In the genomic region with DNA sequence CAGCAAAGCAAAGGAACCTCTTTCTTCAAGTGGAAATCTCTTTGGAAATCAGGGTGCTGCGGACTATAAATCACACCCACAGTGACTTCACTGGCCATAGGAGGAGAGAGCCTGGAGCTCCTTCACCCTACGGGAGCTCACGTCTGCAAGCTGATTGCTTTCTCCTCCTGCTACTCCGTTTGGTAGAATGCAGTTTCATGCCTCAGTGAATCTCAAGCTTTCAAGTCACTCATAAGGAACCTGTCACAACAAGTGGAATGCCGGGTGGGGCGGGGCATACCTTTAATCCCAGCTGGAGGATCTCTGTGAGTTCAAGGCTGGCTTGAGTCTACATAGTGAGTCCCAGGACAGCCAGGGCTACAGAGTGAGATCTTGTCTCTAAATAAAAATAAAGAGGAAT, we compare ENCODE assay signal across 24 mouse cellular contexts. TPM values are rescaled to one million over a fixed set of nuclear protein-coding genes. Genes with fewer than 3 reads are reported as not detected.
DNase-seq lines count a peak whose midpoint lies in the region; ATAC-seq lines count a peak whose summit lies in the region.
"Had no signal": no experiment of that assay in that cellular context is flagged by ENCODE, and none has a peak within 500 bp of the region (broad histone marks: within the 10 kb centered on the region; RNA-seq: fewer than 3 reads in every experiment).

No protein-coding gene starts in this region.

- peak; percentile 23 for DNase-seq in midbrain, embryonic 11.5 days (ENCODE audit: low spot score, missing footprints)
- peak; percentile 63 to 66 for DNase-seq in kidney, postnatal 25 days
- no peak for DNase-seq in T-cell, adult 2 months (ENCODE audit: low spot score)
- DNase-seq in layer of hippocampus, adult 11-12 months (ENCODE audit: low spot score) = no peak
- DNase-seq in frontal cortex, adult 2 months (ENCODE audit: extremely low spot score in 1 of 2, low spot score in 1 of 2) = no peak
- no peak for DNase-seq in thymus, adult 18-20 months
- DNase-seq: adrenal gland, postnatal 10 days; cerebellum, adult 8-10 months; forebrain, postnatal 0 days; lung, postnatal 4 days; thymus, adult 2 months; thymus, postnatal 4 days had no signal

- ATAC-seq in midbrain, embryonic 11.5 days (ENCODE audit: low FRiP score) = no peak
- no peak for ATAC-seq in midbrain, embryonic 16.5 days
- peak; percentile 47; the same call in 1 of the 2 replicates for ATAC-seq in kidney, embryonic 14.5 days (ENCODE audit: low FRiP score, low TSS enrichment)
- ATAC-seq: activated CD4-positive, CD25-positive, alpha-beta regulatory T cell, adult 4 months; forebrain, postnatal 0 days; hindbrain, embryonic 16.5 days; intestine, embryonic 15.5 days had no signal

- H3K36me3 ChIP-seq in midbrain, embryonic 11.5 days (ENCODE audit: control insufficient read depth, insufficient read depth, low read length) = peaks cover 11% of the 10 kb centered on the region
- peaks cover 5% of the 10 kb centered on the region; the same call in 1 of the 2 replicates for H3K36me3 ChIP-seq in midbrain, embryonic 16.5 days (ENCODE audit: control insufficient read depth, insufficient read depth, low read length)
- H3K36me3 ChIP-seq in kidney, embryonic 14.5 days (ENCODE audit: control insufficient read depth, insufficient read depth, low read length) = peaks cover 9% of the 10 kb centered on the region; the same call in 1 of the 2 replicates

- H3K4me3 ChIP-seq in midbrain, embryonic 11.5 days (ENCODE audit: low read depth, low read length) = no peak overlapping the region
- H3K4me3 ChIP-seq in midbrain, embryonic 16.5 days (ENCODE audit: low read depth, low read length) = no peak overlapping the region
- no peak overlapping the region for H3K4me3 ChIP-seq in kidney, embryonic 14.5 days (ENCODE audit: low read length)
- H3K4me3 ChIP-seq: forebrain, embryonic 10.5 days; heart, embryonic 10.5 days; intestine, embryonic 15.5 days; limb, embryonic 13.5 days; lung, embryonic 15.5 days; midbrain, embryonic 10.5 days; neural tube, embryonic 15.5 days had no signal

- no peak overlapping the region for H3K4me2 ChIP-seq in midbrain, embryonic 11.5 days
- H3K4me2 ChIP-seq in midbrain, embryonic 16.5 days (ENCODE audit: low read length) = no peak overlapping the region
- H3K4me2 ChIP-seq in kidney, embryonic 14.5 days (replicated peaks; ENCODE audit: low read depth, low read length) = no peak overlapping the region
- H3K4me2 ChIP-seq: intestine, embryonic 15.5 days; lung, embryonic 15.5 days; neural tube, embryonic 15.5 days had no signal

- no peak overlapping the region for H3K27ac ChIP-seq in midbrain, embryonic 11.5 days (ENCODE audit: low read depth, low read length)
- no peak overlapping the region for H3K27ac ChIP-seq in midbrain, embryonic 16.5 days (ENCODE audit: low read length)
- peak overlapping the region; percentile 81 for H3K27ac ChIP-seq in kidney, embryonic 14.5 days (ENCODE audit: low read depth, low read length)
- H3K27ac ChIP-seq: forebrain, embryonic 10.5 days; heart, embryonic 10.5 days; intestine, embryonic 15.5 days; limb, embryonic 13.5 days; liver, embryonic 14.5 days; lung, embryonic 15.5 days; midbrain, embryonic 10.5 days; neural tube, embryonic 15.5 days had no signal

- no peaks in the 10 kb centered on the region for H3K9me3 ChIP-seq in midbrain, embryonic 11.5 days (ENCODE audit: control insufficient read depth, low read length)
- H3K9me3 ChIP-seq in midbrain, embryonic 16.5 days (replicated peaks; ENCODE audit: control insufficient read depth, low read length, poor library complexity, severe bottlenecking) = no peaks in the 10 kb centered on the region
- no peaks in the 10 kb centered on the region for H3K9me3 ChIP-seq in kidney, embryonic 14.5 days (ENCODE audit: control insufficient read depth, low read length)
- H3K9me3 ChIP-seq: forebrain, embryonic 10.5 days; heart, embryonic 10.5 days; intestine, embryonic 15.5 days; limb, embryonic 13.5 days; lung, embryonic 15.5 days; midbrain, embryonic 10.5 days; neural tube, embryonic 15.5 days had no signal

- no peak overlapping the region for H3K9ac ChIP-seq in midbrain, embryonic 11.5 days (ENCODE audit: low read length)
- no peak overlapping the region for H3K9ac ChIP-seq in midbrain, embryonic 16.5 days (ENCODE audit: low read depth, low read length)
- no peak overlapping the region for H3K9ac ChIP-seq in kidney, embryonic 14.5 days (ENCODE audit: low read depth, low read length)
- H3K9ac ChIP-seq: forebrain, postnatal 0 days; intestine, embryonic 15.5 days; limb, embryonic 13.5 days; liver, embryonic 14.5 days; lung, embryonic 15.5 days; neural tube, embryonic 15.5 days had no signal

- WGBS in midbrain, embryonic 11.5 days = 50% methylated on average over 6 of the region's 6 CpGs
- WGBS in midbrain, embryonic 16.5 days = 44% methylated on average over 6 of the region's 6 CpGs
- 23% methylated on average over 6 of the region's 6 CpGs for WGBS in kidney, embryonic 14.5 days

- 0 out of 2 replicates have a peak, but pooled peaks cover 3% of the 10 kb centered on the region for H3K4me1 ChIP-seq in midbrain, embryonic 11.5 days (ENCODE audit: control insufficient read depth, insufficient read depth, low read length)
- no peaks in the 10 kb centered on the region for H3K4me1 ChIP-seq in midbrain, embryonic 16.5 days (ENCODE audit: control insufficient read depth, insufficient read depth, low read length)
- peaks cover 35% of the 10 kb centered on the region for H3K4me1 ChIP-seq in kidney, embryonic 14.5 days (ENCODE audit: control insufficient read depth, insufficient read depth, low read length)
- H3K4me1 ChIP-seq: intestine, embryonic 15.5 days; lung, embryonic 15.5 days had no signal

- no peaks in the 10 kb centered on the region for H3K27me3 ChIP-seq in midbrain, embryonic 11.5 days (ENCODE audit: control insufficient read depth, insufficient read depth, low read length)
- no peaks in the 10 kb centered on the region for H3K27me3 ChIP-seq in midbrain, embryonic 16.5 days (ENCODE audit: control insufficient read depth, insufficient read depth, low read depth, low read length)
- no peaks in the 10 kb centered on the region for H3K27me3 ChIP-seq in kidney, embryonic 14.5 days (ENCODE audit: control insufficient read depth, insufficient read depth, low read length)
- H3K27me3 ChIP-seq: intestine, embryonic 15.5 days; lung, embryonic 15.5 days; neural tube, embryonic 15.5 days had no signal

RNA-seq across cellular contexts. Expression of a gene that starts 14.2 kb away (rescaled TPM):
- 18.1 and 18.2 TPM in 2 replicates for polyA plus RNA-seq in midbrain, embryonic 11.5 days (2014; fragmentation: Nextera tagmentation; extraction: Ambion mirVana)
- 25.8 and 30.1 TPM in 2 replicates for polyA plus RNA-seq in midbrain, embryonic 16.5 days (2015; fragmentation: Nextera tagmentation; extraction: Ambion mirVana)
- 15.0 and 24.2 TPM in 2 replicates for polyA plus RNA-seq in kidney, embryonic 14.5 days (2014; fragmentation: Nextera tagmentation; extraction: Ambion mirVana)
- polyA plus RNA-seq in frontal cortex, adult 2 months (2012; rRNA removed) = 98.1 and 98.7 TPM in 2 replicates

RNA-seq across cellular contexts. Expression of a gene that starts 35.0 kb away (rescaled TPM):
- 17.0 and 18.1 TPM in 2 replicates for polyA plus RNA-seq in midbrain, embryonic 11.5 days (2014; fragmentation: Nextera tagmentation; extraction: Ambion mirVana)
- polyA plus RNA-seq in midbrain, embryonic 16.5 days (2015; fragmentation: Nextera tagmentation; extraction: Ambion mirVana) = 38.2 and 41.3 TPM in 2 replicates
- polyA plus RNA-seq in kidney, embryonic 14.5 days (2014; fragmentation: Nextera tagmentation; extraction: Ambion mirVana) = 24.6 and 35.1 TPM in 2 replicates
- 39.6 and 41.5 TPM in 2 replicates for polyA plus RNA-seq in frontal cortex, adult 2 months (2012; rRNA removed)

RNA-seq across cellular contexts. Expression of a gene that starts 40.2 kb away (rescaled TPM):
- 51.5 and 57.7 TPM in 2 replicates for polyA plus RNA-seq in midbrain, embryonic 11.5 days (2014; fragmentation: Nextera tagmentation; extraction: Ambion mirVana)
- 16.8 and 18.3 TPM in 2 replicates for polyA plus RNA-seq in midbrain, embryonic 16.5 days (2015; fragmentation: Nextera tagmentation; extraction: Ambion mirVana)
- polyA plus RNA-seq in kidney, embryonic 14.5 days (2014; fragmentation: Nextera tagmentation; extraction: Ambion mirVana) = 107 and 146 TPM in 2 replicates
- 9.2 and 10.1 TPM in 2 replicates for polyA plus RNA-seq in frontal cortex, adult 2 months (2012; rRNA removed)

RNA-seq across cellular contexts. Expression of a gene that starts 57.9 kb away (rescaled TPM):
- polyA plus RNA-seq in midbrain, embryonic 11.5 days (2014; fragmentation: Nextera tagmentation; extraction: Ambion mirVana) = 1.1 and 1.3 TPM in 2 replicates
- polyA plus RNA-seq in midbrain, embryonic 16.5 days (2015; fragmentation: Nextera tagmentation; extraction: Ambion mirVana) = 3.8 and 3.9 TPM in 2 replicates
- 2.5 and 2.6 TPM in 2 replicates for polyA plus RNA-seq in kidney, embryonic 14.5 days (2014; fragmentation: Nextera tagmentation; extraction: Ambion mirVana)
- 29.7 and 31.4 TPM in 2 replicates for polyA plus RNA-seq in frontal cortex, adult 2 months (2012; rRNA removed)

Comparison
In these comparisons a context has a peak if more than half of its experiments do, and no peak if none do; other contexts are left out.
1. DNase-seq: peak in midbrain, embryonic 11.5 days (single experiment) and kidney, postnatal 25 days (2 of 2); none in T-cell, adult 2 months (single experiment), layer of hippocampus, adult 11-12 months (single experiment), frontal cortex, adult 2 months (0 of 2) and thymus, adult 18-20 months (0 of 2).